Mouse (Mus musculus) bone marrow macrophage, adult 2 months (primary cell): ENCODE measurements at regions not wholly inside any gene's neighbourhood (a gene's known extent, or its start where the extent isn't known, plus 50 kb on each side); places are given as distances from the start of the nearest gene placed in this dataset.

Source experiments
- CTCF ChIP-seq: IDR thresholded peaks from 2 replicates; pipeline ENCODE4 v1.5.1; 2012; ENCODE audit warnings: low read depth, mild to moderate bottlenecking, low read length, moderate library complexity
- POLR2A ChIP-seq: IDR thresholded peaks from 2 replicates; pipeline ENCODE4 v1.6.1; 2012; ENCODE audit warnings: mild to moderate bottlenecking, low read depth, low read length, borderline replicate concordance

GRCm38 (mm10) chr3:133748756-133749737 lies 204.1 kb upstream of the Tet2 start:
- TF ChIP-seq CTCF (no peak), POLR2A (no peak)
